Mouse (Mus musculus) E14TG2a.4 (cell line): Measurements from ENCODE around the gene Mcoln2.

Source experiments
- CTCF ChIP-seq: conservative IDR thresholded peaks from 2 replicates; pipeline ENCODE4 v1.5.1; 2014; ENCODE audit warnings: low read length
- NANOG ChIP-seq: IDR thresholded peaks from 2 replicates; pipeline ENCODE4 v1.6.1; 2014; ENCODE audit warnings: borderline replicate concordance, low read length, mixed read lengths

GRCm38 (mm10) chr3:146234530-146234929 lies 84.9 kb downstream of the Mcoln2 start:
- TF ChIP-seq CTCF (no peak), NANOG (no peak)
